10 mouse cellular contexts compared by ENCODE assay signal in the genomic region with DNA sequence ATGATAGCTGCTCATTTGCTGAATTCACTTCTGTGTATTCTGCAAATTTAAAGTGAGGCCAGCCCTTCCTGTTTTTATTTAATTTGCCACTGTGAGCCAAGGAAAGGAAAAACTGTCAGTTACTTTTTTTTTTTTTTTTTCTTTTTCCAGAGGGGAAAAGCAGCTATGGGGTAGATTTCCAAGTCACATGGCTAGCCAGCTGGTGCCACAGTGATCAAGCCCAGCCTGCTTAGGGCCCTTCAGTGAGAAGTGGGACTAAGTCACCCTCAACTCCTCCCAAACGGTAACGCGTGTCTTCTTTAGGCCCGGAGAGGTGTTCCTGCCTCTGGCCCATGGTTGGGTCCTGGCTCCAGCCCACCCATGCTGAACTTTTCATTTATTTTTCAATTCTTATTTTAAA.
DNase-seq lines count a peak whose midpoint lies in the region; ATAC-seq lines count a peak whose summit lies in the region.
"Had no signal": no experiment of that assay in that cellular context is flagged by ENCODE, and none has a peak within 500 bp of the region (broad histone marks: within the 10 kb centered on the region; RNA-seq: fewer than 3 reads in every experiment).

No protein-coding gene starts in this region.

- H3K4me2 ChIP-seq in embryonic facial prominence, embryonic 14.5 days (ENCODE audit: low read depth, low read length) = no peak overlapping the region
- no peak overlapping the region for H3K4me2 ChIP-seq in kidney, embryonic 15.5 days
- no peak overlapping the region for H3K4me2 ChIP-seq in hindbrain, embryonic 16.5 days (ENCODE audit: low read length)
- H3K4me2 ChIP-seq: limb, embryonic 12.5 days; stomach, embryonic 15.5 days had no signal

- 47% methylated on average over 4 of the region's 4 CpGs for WGBS in embryonic facial prominence, embryonic 14.5 days
- WGBS in kidney, embryonic 15.5 days = 73% methylated on average over 4 of the region's 4 CpGs
- whole genome bisulfite sequencing in hindbrain, embryonic 16.5 days = 76% methylated on average over 4 of the region's 4 CpGs

- peaks cover 39% of the 10 kb centered on the region for H3K4me1 ChIP-seq in embryonic facial prominence, embryonic 14.5 days (ENCODE audit: control insufficient read depth, insufficient read depth, low read length)
- H3K4me1 ChIP-seq in kidney, embryonic 15.5 days = peaks cover 74% of the 10 kb centered on the region
- H3K4me1 ChIP-seq in hindbrain, embryonic 16.5 days (ENCODE audit: control insufficient read depth, insufficient read depth, low read depth, low read length) = no peaks in the 10 kb centered on the region; the same call in 1 of the 2 replicates
- H3K4me1 ChIP-seq: megakaryocyte, embryonic 14.5 days had no signal

- H3K9me3 ChIP-seq in embryonic facial prominence, embryonic 14.5 days (ENCODE audit: control insufficient read depth, low read length) = no peaks in the 10 kb centered on the region
- no peaks in the 10 kb centered on the region for H3K9me3 ChIP-seq in kidney, embryonic 15.5 days (replicated peaks)
- no peaks in the 10 kb centered on the region for H3K9me3 ChIP-seq in hindbrain, embryonic 16.5 days (ENCODE audit: control insufficient read depth, low read length)
- H3K9me3 ChIP-seq: limb, embryonic 12.5 days; stomach, embryonic 15.5 days had no signal

- no peaks in the 10 kb centered on the region for H3K27me3 ChIP-seq in embryonic facial prominence, embryonic 14.5 days (replicated peaks; ENCODE audit: control insufficient read depth, insufficient read depth, low read length)
- H3K27me3 ChIP-seq in kidney, embryonic 15.5 days = no peaks in the 10 kb centered on the region
- no peaks in the 10 kb centered on the region for H3K27me3 ChIP-seq in hindbrain, embryonic 16.5 days (replicated peaks; ENCODE audit: control insufficient read depth, insufficient read depth, low read length)
- H3K27me3 ChIP-seq: limb, embryonic 12.5 days; stomach, embryonic 15.5 days had no signal

- no peak overlapping the region for H3K9ac ChIP-seq in embryonic facial prominence, embryonic 14.5 days (ENCODE audit: low read depth, low read length)
- H3K9ac ChIP-seq in kidney, embryonic 15.5 days = no peak overlapping the region
- H3K9ac ChIP-seq in hindbrain, embryonic 16.5 days (ENCODE audit: low read depth, low read length) = no peak overlapping the region
- H3K9ac ChIP-seq: limb, embryonic 12.5 days; stomach, embryonic 15.5 days had no signal

- peak; percentile 19 for DNase-seq in kidney, adult 9 months
- no peak for DNase-seq in kidney, adult 18-20 months
- peak; percentile 68 for DNase-seq in embryonic facial prominence, embryonic 14.5 days (ENCODE audit: low spot score)
- peak; percentile 43 for DNase-seq in lung, postnatal 25 days (ENCODE audit: low spot score)
- DNase-seq in cerebellum, adult 9-10 months = no peak

- no peaks in the 10 kb centered on the region for H3K36me3 ChIP-seq in embryonic facial prominence, embryonic 14.5 days (ENCODE audit: control insufficient read depth, insufficient read depth, low read length)
- H3K36me3 ChIP-seq in kidney, embryonic 15.5 days = 0 out of 2 replicates have a peak, but pooled peaks cover under 1% of the 10 kb centered on the region
- no peaks in the 10 kb centered on the region for H3K36me3 ChIP-seq in hindbrain, embryonic 16.5 days (ENCODE audit: control insufficient read depth, insufficient read depth, low read length)
- H3K36me3 ChIP-seq: limb, embryonic 12.5 days; stomach, embryonic 15.5 days had no signal

- H3K27ac ChIP-seq in embryonic facial prominence, embryonic 14.5 days (replicated peaks; ENCODE audit: low read depth, low read length) = peak overlapping the region; percentile 67
- peak overlapping the region; percentile 67 for H3K27ac ChIP-seq in kidney, embryonic 15.5 days
- H3K27ac ChIP-seq in hindbrain, embryonic 16.5 days (ENCODE audit: low read depth, low read length) = no peak overlapping the region
- H3K27ac ChIP-seq: limb, embryonic 12.5 days; stomach, embryonic 15.5 days had no signal

- no peak overlapping the region for H3K4me3 ChIP-seq in embryonic facial prominence, embryonic 14.5 days (ENCODE audit: low read depth, low read length)
- H3K4me3 ChIP-seq in kidney, embryonic 15.5 days (replicated peaks) = no peak overlapping the region
- no peak overlapping the region for H3K4me3 ChIP-seq in hindbrain, embryonic 16.5 days (ENCODE audit: low read length)
- H3K4me3 ChIP-seq: limb, embryonic 12.5 days; megakaryocyte, embryonic 14.5 days; stomach, embryonic 15.5 days had no signal

- 0 out of 2 replicates have a peak, but pooled peaks have one; percentile 31 for ATAC-seq in embryonic facial prominence, embryonic 14.5 days (ENCODE audit: low read depth)
- no peak for ATAC-seq in kidney, embryonic 15.5 days (replicated peaks; ENCODE audit: low FRiP score)
- ATAC-seq in hindbrain, embryonic 16.5 days = no peak

Comparison
In these comparisons a context has a peak if more than half of its experiments do, and no peak if none do; other contexts are left out.
1. DNase-seq: peak in kidney, adult 9 months (single experiment), embryonic facial prominence, embryonic 14.5 days (single experiment) and lung, postnatal 25 days (single experiment); none in kidney, adult 18-20 months (single experiment) and cerebellum, adult 9-10 months (single experiment).